Mouse (Mus musculus) liver, adult 2 months (tissue): Measurements from ENCODE around the gene Hap1. TPM values are rescaled to one million over a fixed set of nuclear protein-coding genes. Genes with fewer than 3 reads are reported as not detected.

Experiments used
- DNase-seq: peaks from one replicate; pipeline ENCODE4 v3.0.0-alpha.2; 2011; ENCODE audit warnings: low read depth, low spot score; ENCODE audit errors: extremely low read depth
- H3K27ac ChIP-seq: fragments of 200-500 bp; replicated peaks from 2 replicates; pipeline ENCODE4 v1.5.1; 2012; ENCODE audit warnings: low read depth, mild to moderate bottlenecking, control low read depth, inconsistent platforms, low read length; ENCODE audit not compliant: insufficient read depth
- H3K27me3 ChIP-seq: fragments of 200-500 bp; 2 replicates; pipeline ENCODE4 v1.6.1; 2012; ENCODE audit warnings: mild to moderate bottlenecking, moderate library complexity, low read length, inconsistent platforms; ENCODE audit not compliant: control insufficient read depth, insufficient read depth
- H3K36me3 ChIP-seq: fragments of 200-500 bp; 2 replicates; pipeline ENCODE4 v1.6.1; 2012; ENCODE audit warnings: low read length, inconsistent platforms; ENCODE audit not compliant: control insufficient read depth, insufficient read depth
- H3K4me1 ChIP-seq: fragments of 200-500 bp; 2 replicates; pipeline ENCODE4 v1.6.1; 2011; ENCODE audit warnings: low read length; ENCODE audit not compliant: control insufficient read depth, insufficient read depth
- H3K4me3 ChIP-seq: fragments of 200-500 bp; 2 replicates; pipeline ENCODE4 v1.5.1; 2011; ENCODE audit warnings: low read depth, mild to moderate bottlenecking, control low read depth, low read length, moderate library complexity; ENCODE audit not compliant: insufficient read depth
- H3K79me2 ChIP-seq: fragments of 200-500 bp; 2 replicates; pipeline ENCODE4 v1.6.1; 2012; ENCODE audit warnings: inconsistent platforms, mild to moderate bottlenecking, low read length, moderate library complexity; ENCODE audit not compliant: control insufficient read depth, insufficient read depth
- H3K9ac ChIP-seq: fragments of 200-500 bp; 2 replicates; pipeline ENCODE4 v1.6.1; 2012; ENCODE audit warnings: low read depth, mild to moderate bottlenecking, control low read depth, inconsistent platforms, low read length
- CTCF ChIP-seq: fragments of 200-500 bp; IDR thresholded peaks from 2 replicates; pipeline ENCODE4 v1.5.1; 2011; ENCODE audit warnings: low read depth, low read length, control low read depth
- POLR2A ChIP-seq: fragments of 200-500 bp; IDR thresholded peaks from 2 replicates; pipeline ENCODE4 v1.6.1; 2011; ENCODE audit warnings: low read length, control low read depth; ENCODE audit not compliant: insufficient read depth; ENCODE audit errors: extremely low read depth
- WGBS: fragments of 180-500 bp; shearing (Covaris S2); methylation state at CpG from one replicate; pipeline ENCODE4 v1.1.7; 2018; 5-methylcytosine and 5-hydroxymethylcytosine counted together
- polyA plus RNA-seq: library from polyadenylated mRNA; depleted of rRNA; stranded (reverse); fragments of >200 nt; gene quantifications from 2 replicates; pipeline ENCODE4 v1.2.3, GENCODE M21; 2012
- total RNA-seq: library from RNA; depleted of rRNA; stranded (reverse); fragments of >200 nt; gene quantifications from 2 replicates; pipeline ENCODE4 v1.2.3, GENCODE M21; 2014

Gene Hap1
- total and polyA plus RNA-seq, 2 experiments: 0.65 to 1.2 TPM

- 85% methylated on average over 6 of the region's 6 CpGs for WGBS
- Histone ChIP-seq H3K9ac (no peak overlapping the region), H3K36me3 (no peaks in the 10 kb centered on the region), H3K4me1 (peaks cover 12% of the 10 kb centered on the region), H3K79me2 (peaks cover 4% of the 10 kb centered on the region; the same call in 1 of the 2 replicates), H3K27ac (no peak overlapping the region), H3K4me3 (no peak overlapping the region), H3K27me3 (no peaks in the 10 kb centered on the region)
- DNase-seq: no peak
- TF ChIP-seq POLR2A (no peak), CTCF (no peak)
Observed at GRCm38 (mm10) chr11:100400842-100401241, 44.9 kb upstream of the Hap1 start.

GRCm38 (mm10) chr11:100399727-100400538, 44.0 kb upstream of the Hap1 start:
- H3K36me3 ChIP-seq: no peaks in the 10 kb centered on the region
- peaks cover 6% of the 10 kb centered on the region; the same call in 1 of the 2 replicates for H3K79me2 ChIP-seq
- WGBS: 83% methylated on average over 12 of the region's 12 CpGs
- H3K4me3 ChIP-seq: no peak overlapping the region
- no peaks in the 10 kb centered on the region for H3K27me3 ChIP-seq
- H3K9ac ChIP-seq: no peak overlapping the region
- TF ChIP-seq CTCF (no peak), POLR2A (no peak)
- no peak overlapping the region for H3K27ac ChIP-seq
- peaks cover 18% of the 10 kb centered on the region for H3K4me1 ChIP-seq
- no peak for DNase-seq

GRCm38 (mm10) chr11:100399320-100399719, 43.4 kb upstream of the Hap1 start:
- 73% methylated on average over 9 of the region's 9 CpGs for WGBS
- H3K27ac ChIP-seq: no peak overlapping the region
- peaks cover 12% of the 10 kb centered on the region; the same call in 1 of the 2 replicates for H3K79me2 ChIP-seq
- no peak for DNase-seq
- H3K9ac ChIP-seq: no peak overlapping the region
- H3K4me3 ChIP-seq: no peak overlapping the region
- TF ChIP-seq POLR2A (no peak), CTCF (no peak)
- no peaks in the 10 kb centered on the region for H3K36me3 ChIP-seq
- no peaks in the 10 kb centered on the region for H3K27me3 ChIP-seq
- H3K4me1 ChIP-seq: peaks cover 24% of the 10 kb centered on the region

GRCm38 (mm10) chr11:100398517-100398916, 42.6 kb upstream of the Hap1 start:
- Histone ChIP-seq H3K27me3 (no peaks in the 10 kb centered on the region), H3K4me3 (no peak overlapping the region), H3K9ac (no peak overlapping the region), H3K36me3 (no peaks in the 10 kb centered on the region), H3K79me2 (peaks cover 17% of the 10 kb centered on the region; the same call in 1 of the 2 replicates), H3K27ac (no peak overlapping the region), H3K4me1 (peaks cover 26% of the 10 kb centered on the region)
- TF ChIP-seq CTCF (no peak), POLR2A (no peak)
- no peak for DNase-seq
- WGBS: 91% methylated on average over 7 of the region's 7 CpGs

- no peaks in the 10 kb centered on the region for H3K36me3 ChIP-seq
- H3K4me3 ChIP-seq: peak within 1 kb of the TSS; percentile 81
- 1% methylated on average over 37 of the region's 37 CpGs for WGBS
- TF ChIP-seq CTCF (no peak), POLR2A (peak; percentile 97)
- H3K4me1 ChIP-seq: peaks cover 28% of the 10 kb centered on the region
- peak; percentile 95 for DNase-seq
- H3K27ac ChIP-seq: peak within 1 kb of the TSS; percentile 91
- H3K27me3 ChIP-seq: no peaks in the 10 kb centered on the region
- H3K9ac ChIP-seq: peak within 1 kb of the TSS; percentile 91
- peaks cover 20% of the 10 kb centered on the region; the same call in 1 of the 2 replicates for H3K79me2 ChIP-seq
Observed at GRCm38 (mm10) chr11:100397600-100398389, 41.9 kb upstream of the Hap1 start, which contains the start of gene Jup. Gene Jup, minus strand, starts transcription at chr11:100397763.
